Mouse (Mus musculus): ENCODE data around the gene Gm9999.

- TF ChIP-seq GATA1 (IDR thresholded peaks at IDR 0.05; ENCODE audit: low read length) = no peak
- TF ChIP-seq TAL1 (IDR thresholded peaks at IDR 0.05; ENCODE audit: low read length) = no peak
Observed at GRCm38 (mm10) chr7:47022482-47022881, 39.1 kb downstream of the Gm9999 start.
